Mouse (Mus musculus) lung, adult 2 months (tissue): ENCODE data around the gene Atat1.

Experiments
- CTCF ChIP-seq: fragments of 200-500 bp; IDR thresholded peaks from 2 replicates; pipeline ENCODE4 v1.5.1; 2011; ENCODE audit warnings: mild to moderate bottlenecking, low read length, control low read depth; ENCODE audit not compliant: insufficient read depth
- POLR2A ChIP-seq: fragments of 200-500 bp; IDR thresholded peaks from 2 replicates; pipeline ENCODE4 v1.6.1; 2011; ENCODE audit warnings: low read depth, mild to moderate bottlenecking, control low read depth, low read length, borderline replicate concordance; ENCODE audit errors: extremely low read depth

DNA sequence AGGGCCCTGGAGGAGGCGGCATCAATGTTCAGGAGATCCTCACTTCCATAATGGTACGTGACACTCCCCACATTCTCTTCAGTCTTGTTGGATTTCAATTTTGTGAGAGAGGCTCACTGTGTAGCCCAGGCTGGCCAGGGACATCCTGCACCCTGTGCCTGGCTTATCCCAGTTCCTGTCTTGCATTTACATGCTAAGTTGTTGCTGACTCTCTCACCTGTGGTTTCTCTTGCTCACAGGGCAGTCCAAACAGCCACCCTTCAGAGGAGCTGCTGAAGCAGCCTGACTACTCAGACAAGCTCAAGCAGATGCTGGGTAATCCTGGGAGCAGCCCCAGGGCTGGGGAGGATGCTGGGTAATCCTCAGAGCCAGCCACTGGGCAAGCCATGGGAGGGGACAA is 19.7 kb upstream of the Atat1 start:
- no peak for TF ChIP-seq POLR2A
- TF ChIP-seq CTCF = no peak
